Mouse (Mus musculus): ENCODE results near the gene Ppp6r3.

DNA sequence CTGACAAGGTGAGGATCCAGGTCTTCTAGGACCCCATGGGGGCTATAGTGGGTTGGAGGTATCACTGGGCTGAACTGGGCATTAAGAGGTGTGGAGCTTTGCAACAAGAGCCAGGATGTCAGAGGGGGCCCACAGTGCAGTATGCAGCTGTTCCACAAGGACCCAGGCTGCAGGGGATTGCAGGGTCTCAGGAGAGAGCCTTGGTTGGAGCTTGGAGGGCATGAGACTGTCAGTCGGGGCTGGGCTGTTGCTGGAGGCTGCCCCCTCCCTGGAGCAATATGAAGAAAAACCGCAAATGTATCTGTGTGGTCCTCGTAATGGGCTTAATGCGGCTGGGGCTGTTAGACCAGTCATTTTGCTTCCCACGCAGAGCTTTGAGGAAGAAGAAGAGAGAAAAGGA is 134.9 kb downstream of the Ppp6r3 start:
- TF ChIP-seq GATA1 (IDR thresholded peaks at IDR 0.05; ENCODE audit: borderline replicate concordance, low read length) (no peak), CTCF (IDR thresholded peaks at IDR 0.05; ENCODE audit: low read depth, low read length) (no peak), TAL1 (conservative IDR thresholded peaks at IDR 0.05; ENCODE audit: low read depth, low read length) (no peak)

Measured in G1E (cell line).